Mouse (Mus musculus) intestine, embryonic 16.5 days (tissue): Measurements from ENCODE around the gene Camta1. TPM values are rescaled to one million over a fixed set of nuclear protein-coding genes. Genes with fewer than 3 reads are reported as not detected.
A peak's percentile ranks its signal among the peaks of the same experiment; 100 is the strongest.
"Not testable (repeated sequence)": the region's sequence is repeated elsewhere in the genome, so short reads cannot be mapped to it uniquely, and the experiment has no call there.

ENCODE experiments used
- ATAC-seq: fragments of 200-750 bp; cut with Nextera tagmentation; 2 replicates; pipeline ENCODE4 v1.8.0; 2017; ENCODE audit warnings: moderate TSS enrichment, moderate library complexity
- H3K27ac ChIP-seq: fragments of 300-500 bp; sonication (generic); 2 replicates; pipeline ENCODE4 v1.5.1; 2014; ENCODE audit warnings: mild to moderate bottlenecking, low read length
- H3K27me3 ChIP-seq: fragments of 300-500 bp; sonication (generic); replicated peaks from 2 replicates; pipeline ENCODE4 v1.6.1; 2014; ENCODE audit warnings: low read length, control low read depth, mixed read lengths; ENCODE audit not compliant: control insufficient read depth, insufficient read depth
- H3K36me3 ChIP-seq: fragments of 300-500 bp; sonication (generic); 2 replicates; pipeline ENCODE4 v1.6.1; 2014; ENCODE audit warnings: low read length, control low read depth; ENCODE audit not compliant: control insufficient read depth, insufficient read depth
- H3K4me1 ChIP-seq: fragments of 300-500 bp; sonication (generic); 2 replicates; pipeline ENCODE4 v1.6.1; 2014; ENCODE audit warnings: low read length, control low read depth, mixed read lengths; ENCODE audit not compliant: control insufficient read depth, insufficient read depth
- H3K4me2 ChIP-seq: fragments of 300-500 bp; sonication (generic); 2 replicates; pipeline ENCODE4 v1.6.1; 2014; ENCODE audit warnings: low read depth, low read length, control low read depth
- H3K4me3 ChIP-seq: fragments of 300-500 bp; sonication (generic); 2 replicates; pipeline ENCODE4 v1.5.1; 2014; ENCODE audit warnings: mild to moderate bottlenecking, low read length
- H3K9ac ChIP-seq: fragments of 300-500 bp; sonication (generic); 2 replicates; pipeline ENCODE4 v1.6.1; 2014; ENCODE audit warnings: low read depth, low read length
- H3K9me3 ChIP-seq: fragments of 300-500 bp; sonication (generic); 2 replicates; pipeline ENCODE4 v1.6.1; 2016; ENCODE audit warnings: low read length, control low read depth; ENCODE audit not compliant: control insufficient read depth
- WGBS: fragments of 180-500 bp; shearing (Covaris S2); extraction: QIAGEN DNeasy Blood & Tissue Kit; methylation state at CpG from one replicate; pipeline ENCODE4 v1.1.7; 2014; 5-methylcytosine and 5-hydroxymethylcytosine counted together
- polyA plus RNA-seq: library from polyadenylated mRNA; unstranded; fragments of >200 nt; fragmentation: Nextera tagmentation; extraction: Ambion mirVana; gene quantifications from 2 replicates; pipeline ENCODE4 v1.2.1, GENCODE M21; 2015

Gene Camta1
- polyA plus RNA-seq, 1 experiment from 2014 or later: 69.1 TPM

- ATAC-seq: no peak
- Histone ChIP-seq H3K27me3 (no peaks in the 10 kb centered on the region), H3K9me3 (no peaks in the 10 kb centered on the region), H3K4me2 (no peak overlapping the region), H3K4me1 (no peaks in the 10 kb centered on the region), H3K27ac (no peak overlapping the region), H3K36me3 (no peaks in the 10 kb centered on the region), H3K9ac (no peak overlapping the region), H3K4me3 (no peak overlapping the region)
- 89% methylated on average over 11 of the region's 11 CpGs for WGBS
These were observed 823.9 kb downstream of the Camta1 start for GRCm38 (mm10) chr4:151037800-151038199.

GRCm38 (mm10) chr4:151036521-151036920 lies 825.2 kb downstream of the Camta1 start:
- no peaks in the 10 kb centered on the region for H3K27me3 ChIP-seq
- 83% methylated on average over 7 of the region's 7 CpGs for WGBS
- H3K4me3 ChIP-seq: no peak overlapping the region
- H3K4me2 ChIP-seq: no peak overlapping the region
- no peak overlapping the region for H3K9ac ChIP-seq
- H3K9me3 ChIP-seq: no peaks in the 10 kb centered on the region
- no peaks in the 10 kb centered on the region for H3K36me3 ChIP-seq
- no peaks in the 10 kb centered on the region for H3K4me1 ChIP-seq
- ATAC-seq: no peak
- H3K27ac ChIP-seq: no peak overlapping the region

- H3K27ac ChIP-seq: no peak overlapping the region
- H3K27me3 ChIP-seq: no peaks in the 10 kb centered on the region
- H3K9me3 ChIP-seq: no peaks in the 10 kb centered on the region
- 52% methylated on average over 6 of the region's 6 CpGs for WGBS
- no peak overlapping the region for H3K9ac ChIP-seq
- no peaks in the 10 kb centered on the region for H3K4me1 ChIP-seq
- no peak overlapping the region for H3K4me3 ChIP-seq
- no peaks in the 10 kb centered on the region for H3K36me3 ChIP-seq
- H3K4me2 ChIP-seq: no peak overlapping the region
- ATAC-seq: no peak
These were observed 834.7 kb downstream of the Camta1 start for GRCm38 (mm10) chr4:151027001-151027400.

- no peaks in the 10 kb centered on the region for H3K4me1 ChIP-seq
- ATAC-seq: no peak
- H3K36me3 ChIP-seq: no peaks in the 10 kb centered on the region
- no peak overlapping the region for H3K4me2 ChIP-seq
- 82% methylated on average over 9 of the region's 9 CpGs for WGBS
- no peak overlapping the region for H3K9ac ChIP-seq
- H3K9me3 ChIP-seq: no peaks in the 10 kb centered on the region
- no peak overlapping the region for H3K27ac ChIP-seq
- no peak overlapping the region for H3K4me3 ChIP-seq
- H3K27me3 ChIP-seq: no peaks in the 10 kb centered on the region
These were observed 837.5 kb downstream of the Camta1 start for GRCm38 (mm10) chr4:151024152-151024551.

- not testable (repeated sequence) for H3K4me3 ChIP-seq, H3K36me3 ChIP-seq, H3K9ac ChIP-seq, ATAC-seq, H3K9me3 ChIP-seq, H3K27ac ChIP-seq, H3K4me1 ChIP-seq, H3K4me2 ChIP-seq, H3K27me3 ChIP-seq
- WGBS: 97% methylated on average over 1 of the region's 1 CpGs
These were observed 844.3 kb downstream of the Camta1 start for GRCm38 (mm10) chr4:151017356-151017755.

GRCm38 (mm10) chr4:151015946-151016345 lies 845.7 kb downstream of the Camta1 start:
- Histone ChIP-seq H3K4me2 (no peak overlapping the region), H3K4me1 (no peaks in the 10 kb centered on the region), H3K9me3 (no peaks in the 10 kb centered on the region), H3K4me3 (no peak overlapping the region), H3K27me3 (no peaks in the 10 kb centered on the region), H3K9ac (no peak overlapping the region), H3K27ac (no peak overlapping the region), H3K36me3 (no peaks in the 10 kb centered on the region)
- no peak for ATAC-seq
- WGBS: 85% methylated on average over 10 of the region's 10 CpGs

- H3K36me3 ChIP-seq: no peaks in the 10 kb centered on the region
- 91% methylated on average over 7 of the region's 7 CpGs for WGBS
- H3K27me3 ChIP-seq: no peaks in the 10 kb centered on the region
- H3K4me1 ChIP-seq: no peaks in the 10 kb centered on the region
- no peak for ATAC-seq
- H3K27ac ChIP-seq: no peak overlapping the region
- H3K4me2 ChIP-seq: no peak overlapping the region
- no peak overlapping the region for H3K9ac ChIP-seq
- no peak overlapping the region for H3K4me3 ChIP-seq
- H3K9me3 ChIP-seq: no peaks in the 10 kb centered on the region
These were observed 851.4 kb downstream of the Camta1 start for GRCm38 (mm10) chr4:151010316-151010715.

- H3K9ac ChIP-seq: no peak overlapping the region
- no peaks in the 10 kb centered on the region for H3K9me3 ChIP-seq
- H3K4me3 ChIP-seq: no peak overlapping the region
- H3K27ac ChIP-seq: no peak overlapping the region
- H3K27me3 ChIP-seq: no peaks in the 10 kb centered on the region
- H3K36me3 ChIP-seq: no peaks in the 10 kb centered on the region
- H3K4me1 ChIP-seq: no peaks in the 10 kb centered on the region
- H3K4me2 ChIP-seq: no peak overlapping the region
- ATAC-seq: no peak
- WGBS: 56% methylated on average over 6 of the region's 6 CpGs
These were observed 854.7 kb downstream of the Camta1 start for GRCm38 (mm10) chr4:151006945-151007344.

GRCm38 (mm10) chr4:151005656-151006318 lies 855.9 kb downstream of the Camta1 start:
- no peaks in the 10 kb centered on the region for H3K9me3 ChIP-seq
- no peaks in the 10 kb centered on the region; the same call in 1 of the 2 replicates for H3K4me1 ChIP-seq
- no peaks in the 10 kb centered on the region for H3K36me3 ChIP-seq
- ATAC-seq: no peak
- H3K9ac ChIP-seq: no peak overlapping the region
- H3K4me2 ChIP-seq: no peak overlapping the region
- no peaks in the 10 kb centered on the region for H3K27me3 ChIP-seq
- 93% methylated on average over 13 of the region's 13 CpGs for WGBS
- H3K4me3 ChIP-seq: no peak overlapping the region
- no peak overlapping the region for H3K27ac ChIP-seq

GRCm38 (mm10) chr4:151001397-151001796 lies 860.3 kb downstream of the Camta1 start:
- ATAC-seq: no peak
- no peak overlapping the region for H3K27ac ChIP-seq
- H3K4me3 ChIP-seq: no peak overlapping the region
- H3K4me1 ChIP-seq: no peaks in the 10 kb centered on the region; the same call in 1 of the 2 replicates
- no peaks in the 10 kb centered on the region for H3K9me3 ChIP-seq
- no peak overlapping the region for H3K9ac ChIP-seq
- no peaks in the 10 kb centered on the region for H3K27me3 ChIP-seq
- WGBS: 46% methylated on average over 13 of the region's 13 CpGs
- H3K36me3 ChIP-seq: no peaks in the 10 kb centered on the region
- 0 out of 2 replicates have a peak overlapping the region, but pooled peaks have one; percentile 3 for H3K4me2 ChIP-seq
